Mouse (Mus musculus) liver, postnatal 0 days (tissue): ENCODE data around the gene Orc5.
"Not testable (repeated sequence)": the region's sequence is repeated elsewhere in the genome, so short reads cannot be mapped to it uniquely, and the experiment has no call there.

ENCODE experiments used
- CTCF ChIP-seq: sonication (generic); IDR thresholded peaks from 2 replicates; pipeline ENCODE4 v1.5.1; 2016; ENCODE audit warnings: antibody characterized with exemption, low read depth
- EP300 ChIP-seq: IDR thresholded peaks from 2 replicates; pipeline ENCODE4 v1.6.1; 2016; ENCODE audit warnings: antibody characterized with exemption, low read depth, mild to moderate bottlenecking

DNA sequence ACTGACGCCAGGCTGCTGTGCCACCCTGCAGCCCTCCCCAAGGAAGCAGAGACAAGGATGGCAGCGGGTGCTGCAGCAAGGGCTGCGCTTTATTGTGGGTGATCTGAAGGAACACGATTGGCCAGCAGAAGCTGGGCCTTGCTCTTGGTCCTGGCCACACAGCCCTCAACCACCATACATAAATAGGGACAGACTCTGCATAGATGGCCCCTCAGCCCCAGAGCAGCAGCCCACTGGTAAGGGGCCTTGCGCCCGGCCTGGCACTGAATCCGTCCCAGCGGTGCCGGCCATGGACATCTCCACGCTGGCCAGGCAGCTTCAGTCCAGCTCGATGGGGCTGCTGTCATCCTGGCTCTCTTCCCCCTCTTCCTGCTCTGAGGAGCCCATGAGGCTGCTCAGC lies 77.8 kb downstream of the Orc5 start:
- not testable (repeated sequence) for TF ChIP-seq CTCF, EP300
